9 mouse cellular contexts compared by ENCODE assay signal in genomic region chr1:131279456-131279776, GRCm38 (mm10). TPM values are rescaled to one million over a fixed set of nuclear protein-coding genes. Genes with fewer than 3 reads are reported as not detected.
DNase-seq lines count a peak whose midpoint lies in the region; ATAC-seq and TF ChIP-seq lines count a peak whose summit lies in the region.
"Had no signal": no experiment of that assay in that cellular context is flagged by ENCODE, and none has a peak within 500 bp of the region (broad histone marks: within the 10 kb centered on the region; RNA-seq: fewer than 3 reads in every experiment).

Gene Ikbke, minus strand, starts transcription at chr1:131279606.

- H3K4me3 ChIP-seq in forebrain, embryonic 10.5 days: peak within 1 kb of the TSS; percentile 14; the same call in 1 of the 2 replicates
- no peak within 1 kb of the TSS for H3K4me3 ChIP-seq in forebrain, embryonic 14.5 days (ENCODE audit: low read depth, low read length)
- peak within 1 kb of the TSS; percentile 59 for H3K4me3 ChIP-seq in spleen, adult 2 months (ENCODE audit: extremely low read depth, insufficient read depth, insufficient read length)
- H3K4me3 ChIP-seq in limb, embryonic 12.5 days (replicated peaks): peak within 1 kb of the TSS; percentile 37

- DNase-seq in forebrain, embryonic 10.5 days (ENCODE audit: extremely low spot score, low spot score): no peak
- no peak for DNase-seq in forebrain, embryonic 14.5 days (ENCODE audit: low spot score)
- no peak for DNase-seq in spleen, adult 2 months (ENCODE audit: low read depth in 1 of 2, low spot score in 2 of 2)
- no peak for DNase-seq in spleen, postnatal 14 days (ENCODE audit: low spot score in 2 of 2)
- DNase-seq in thymus, postnatal 0 days (ENCODE audit: low spot score): peak; percentile 56
- no peak for DNase-seq in gastrocnemius, postnatal 36 days
- DNase-seq in cerebellum, adult 9-10 months: no peak
- DNase-seq: kidney, postnatal 10 days had no signal

- ATAC-seq in forebrain, embryonic 14.5 days: no peak
- ATAC-seq in limb, embryonic 12.5 days (ENCODE audit: insufficient number of reproducible peaks, insufficient read depth, low FRiP score, low TSS enrichment, low read depth): no peak

- no peak within 1 kb of the TSS for H3K9ac ChIP-seq in forebrain, embryonic 14.5 days (ENCODE audit: low read length)
- peak within 1 kb of the TSS; percentile 38; the same call in 1 of the 2 replicates for H3K9ac ChIP-seq in limb, embryonic 12.5 days (replicated peaks)

- 48% methylated on average over 4 of the region's 4 CpGs for WGBS in forebrain, embryonic 10.5 days
- WGBS in forebrain, embryonic 14.5 days: 42% methylated on average over 4 of the region's 4 CpGs
- 9% methylated on average over 4 of the region's 4 CpGs for WGBS in spleen, adult 2 months
- WGBS in limb, embryonic 12.5 days: 37% methylated on average over 4 of the region's 4 CpGs

- peak within 1 kb of the TSS; percentile 56; the same call in 1 of the 2 replicates for H3K27ac ChIP-seq in forebrain, embryonic 10.5 days
- H3K27ac ChIP-seq in forebrain, embryonic 14.5 days (ENCODE audit: low read depth, low read length): no peak within 1 kb of the TSS
- H3K27ac ChIP-seq in spleen, adult 2 months (ENCODE audit: insufficient read depth, low read length): peak within 1 kb of the TSS; percentile 77
- H3K27ac ChIP-seq in limb, embryonic 12.5 days: 0 out of 2 replicates have a peak within 1 kb of the TSS, but pooled peaks have one; percentile 4

- TF ChIP-seq CTCF in spleen, adult 2 months (IDR thresholded peaks at IDR 0.05; ENCODE audit: extremely low read depth, insufficient read depth, insufficient read length, insufficient replicate concordance): no peak

- no peaks in the 10 kb centered on the region for H3K27me3 ChIP-seq in forebrain, embryonic 10.5 days (ENCODE audit: poor library complexity, severe bottlenecking)
- no peaks in the 10 kb centered on the region for H3K27me3 ChIP-seq in forebrain, embryonic 14.5 days (replicated peaks; ENCODE audit: control insufficient read depth, insufficient read depth, low read length)
- H3K27me3 ChIP-seq in spleen, adult 2 months (ENCODE audit: control insufficient read depth, insufficient read depth, low read length): no peaks in the 10 kb centered on the region
- no peaks in the 10 kb centered on the region for H3K27me3 ChIP-seq in limb, embryonic 12.5 days

- TF ChIP-seq POLR2A in spleen, adult 2 months (IDR thresholded peaks at IDR 0.05; ENCODE audit: low read depth, low read length): no peak; the same call in 1 of the 2 replicates

- no peaks in the 10 kb centered on the region for H3K9me3 ChIP-seq in forebrain, embryonic 10.5 days
- no peaks in the 10 kb centered on the region for H3K9me3 ChIP-seq in forebrain, embryonic 14.5 days (replicated peaks; ENCODE audit: control insufficient read depth, low read length)
- H3K9me3 ChIP-seq in limb, embryonic 12.5 days: no peaks in the 10 kb centered on the region

- intact Hi-C loops in gastrocnemius, postnatal 36 days (cut with DNase I): no loop called here

- H3K36me3 ChIP-seq in forebrain, embryonic 10.5 days (replicated peaks): no peaks in the 10 kb centered on the region
- no peaks in the 10 kb centered on the region for H3K36me3 ChIP-seq in forebrain, embryonic 14.5 days (ENCODE audit: control insufficient read depth, insufficient read depth, low read length)
- no peaks in the 10 kb centered on the region for H3K36me3 ChIP-seq in spleen, adult 2 months (ENCODE audit: control insufficient read depth, insufficient read depth, low read length)
- H3K36me3 ChIP-seq in limb, embryonic 12.5 days: no peaks in the 10 kb centered on the region

- peaks cover 29% of the 10 kb centered on the region for H3K4me1 ChIP-seq in forebrain, embryonic 10.5 days
- H3K4me1 ChIP-seq in forebrain, embryonic 14.5 days (ENCODE audit: control insufficient read depth, insufficient read depth, low read length): no peaks in the 10 kb centered on the region
- H3K4me1 ChIP-seq in spleen, adult 2 months (ENCODE audit: control insufficient read depth, insufficient read depth, insufficient read length): peaks cover 3% of the 10 kb centered on the region; the same call in 1 of the 2 replicates
- H3K4me1 ChIP-seq in limb, embryonic 12.5 days (replicated peaks): peaks cover 20% of the 10 kb centered on the region

- no peak within 1 kb of the TSS for H3K4me2 ChIP-seq in forebrain, embryonic 14.5 days (ENCODE audit: low read length)
- H3K4me2 ChIP-seq in limb, embryonic 12.5 days: peak within 1 kb of the TSS; percentile 56

RNA-seq across cellular contexts. Expression of gene Ikbke, which starts in this region (rescaled TPM):
- 0.37 and 0.47 TPM in 2 replicates for polyA plus RNA-seq in forebrain, embryonic 10.5 days (2016; fragmentation: Nextera tagmentation; extraction: Ambion mirVana)
- polyA plus RNA-seq in forebrain, embryonic 14.5 days (2014; fragmentation: Nextera tagmentation; extraction: Ambion mirVana): 0.29 and 0.72 TPM in 2 replicates
- 42.8 and 51.0 TPM in 2 replicates for polyA plus RNA-seq in spleen, adult 2 months (2012; rRNA removed)
- polyA plus RNA-seq in limb, embryonic 12.5 days (2016; fragmentation: Nextera tagmentation; extraction: Ambion mirVana): 2.3 and 2.8 TPM in 2 replicates
- 22.2 and 23.5 TPM in 2 replicates for polyA plus RNA-seq in thymus, postnatal 0 days (2015; fragmentation: Nextera tagmentation; extraction: Ambion mirVana)
- total RNA-seq in gastrocnemius, postnatal 36 days (2021): 1 to 10 TPM; 1.1 TPM
